Mouse (Mus musculus): ENCODE data around the gene Olfr911-ps1. TPM values are rescaled to one million over a fixed set of nuclear protein-coding genes. Genes with fewer than 3 reads are reported as not detected.

Olfr911-ps1 gene
- not detected in 2 replicates for polyA plus RNA-seq (2014; fragmentation: Nextera tagmentation; extraction: Ambion mirVana)

DNA sequence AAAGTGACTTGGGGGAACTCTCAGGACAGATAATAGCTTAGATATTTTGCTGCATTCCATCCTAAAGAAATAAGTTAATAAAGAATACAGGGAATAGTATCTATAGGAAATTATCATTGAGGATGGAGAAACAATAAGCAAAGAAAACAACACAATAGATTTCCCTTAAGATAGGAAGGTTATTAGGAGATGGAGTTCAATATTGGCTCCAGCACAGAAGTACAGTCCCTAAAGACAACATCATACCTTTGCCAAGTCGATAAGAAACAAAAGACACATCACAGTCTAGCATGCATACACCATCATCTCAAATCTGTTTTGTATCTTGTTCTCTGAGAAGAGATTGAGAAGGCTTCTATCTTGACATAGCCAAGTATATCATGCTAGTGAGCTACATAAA, at the start of gene Olfr911-ps1:
Gene Olfr911-ps1, plus strand, starts transcription at position 301 of the 400 bp plus-strand sequence.
- Histone ChIP-seq H3K36me3 (replicated peaks; ENCODE audit: control insufficient read depth, insufficient read depth) (no peaks in the 10 kb centered on the region), H3K4me1 (replicated peaks; ENCODE audit: control insufficient read depth, insufficient read depth, low read length) (no peaks in the 10 kb centered on the region), H3K4me3 (replicated peaks; ENCODE audit: low read length) (no peak within 1 kb of the TSS), H3K9me3 (ENCODE audit: control insufficient read depth, low read length) (no peaks in the 10 kb centered on the region), H3K27ac (no peak within 1 kb of the TSS), H3K9ac (no peak within 1 kb of the TSS), H3K27me3 (ENCODE audit: control insufficient read depth, insufficient read depth, low read length) (no peaks in the 10 kb centered on the region), H3K4me2 (replicated peaks) (no peak within 1 kb of the TSS)
- DNase-seq (ENCODE audit: low spot score) (no peak), ATAC-seq (ENCODE audit: low FRiP score) (no peak)
- WGBS: 77% methylated on average over 1 of the region's 1 CpGs

DNA sequence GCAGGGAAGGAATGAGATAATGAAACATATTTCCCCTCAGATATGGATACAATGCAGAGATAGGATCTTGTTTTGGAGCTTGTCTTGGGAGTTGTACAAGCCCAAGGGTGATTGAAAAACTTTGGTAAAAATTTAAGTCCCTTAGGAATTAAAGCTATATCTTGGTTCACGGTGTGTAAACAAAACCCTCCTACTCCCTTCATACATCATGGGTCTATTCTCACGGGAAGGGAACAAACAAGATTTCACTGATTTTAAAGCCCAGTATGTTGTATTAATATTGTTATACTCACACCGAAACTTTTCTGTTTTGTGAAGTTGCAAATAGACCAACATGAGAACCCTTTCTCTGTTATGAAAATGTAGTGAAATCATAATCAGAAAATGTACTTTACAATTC, 34.6 kb upstream of the Olfr911-ps1 start, which contains the start of gene Olfr906:
Gene Olfr906, plus strand, starts transcription at position 301 of the 400 bp plus-strand sequence.
- 88% methylated on average over 3 of the region's 3 CpGs for WGBS

GRCm38 (mm10) chr9:38495501-38495900, 25.9 kb upstream of the Olfr911-ps1 start, which contains the start of gene Olfr907:
TSS of gene Olfr907 (plus strand) at chr9:38495801.
- Histone ChIP-seq H3K36me3 (replicated peaks; ENCODE audit: control insufficient read depth, insufficient read depth) (no peaks in the 10 kb centered on the region), H3K27ac (no peak within 1 kb of the TSS), H3K9ac (no peak within 1 kb of the TSS), H3K4me3 (replicated peaks; ENCODE audit: low read length) (no peak within 1 kb of the TSS), H3K4me2 (replicated peaks) (no peak within 1 kb of the TSS), H3K4me1 (replicated peaks; ENCODE audit: control insufficient read depth, insufficient read depth, low read length) (no peaks in the 10 kb centered on the region), H3K9me3 (ENCODE audit: control insufficient read depth, low read length) (no peaks in the 10 kb centered on the region), H3K27me3 (ENCODE audit: control insufficient read depth, insufficient read depth, low read length) (no peaks in the 10 kb centered on the region)
- 84% methylated on average over 2 of the region's 2 CpGs for WGBS
- ATAC-seq (ENCODE audit: low FRiP score) (no peak), DNase-seq (ENCODE audit: low spot score) (no peak)

More for the DNA sequence above, 34.6 kb upstream of the Olfr911-ps1 start, which contains the start of gene Olfr906:
- no peak within 1 kb of the TSS for H3K9ac ChIP-seq
- H3K4me1 ChIP-seq (replicated peaks; ENCODE audit: control insufficient read depth, insufficient read depth, low read length): no peaks in the 10 kb centered on the region
- H3K4me2 ChIP-seq (replicated peaks): no peak within 1 kb of the TSS
- H3K27me3 ChIP-seq (ENCODE audit: control insufficient read depth, insufficient read depth, low read length): no peaks in the 10 kb centered on the region
- H3K36me3 ChIP-seq (replicated peaks; ENCODE audit: control insufficient read depth, insufficient read depth): no peaks in the 10 kb centered on the region
- ATAC-seq (ENCODE audit: low FRiP score): no peak
- no peaks in the 10 kb centered on the region for H3K9me3 ChIP-seq (ENCODE audit: control insufficient read depth, low read length)
- no peak for DNase-seq (ENCODE audit: low spot score)
- no peak within 1 kb of the TSS for H3K27ac ChIP-seq
- no peak within 1 kb of the TSS for H3K4me3 ChIP-seq (replicated peaks; ENCODE audit: low read length)

- ATAC-seq (ENCODE audit: low FRiP score): no peak
- H3K27me3 ChIP-seq (ENCODE audit: control insufficient read depth, insufficient read depth, low read length): no peaks in the 10 kb centered on the region
These were observed 9.0 kb upstream of the Olfr911-ps1 start for GRCm38 (mm10) chr9:38512353-38512752.

GRCm38 (mm10) chr9:38537549-38537948, 16.2 kb downstream of the Olfr911-ps1 start, which contains the start of gene Olfr910:
TSS of gene Olfr910 (plus strand) at chr9:38537849.
- Histone ChIP-seq H3K27me3 (ENCODE audit: control insufficient read depth, insufficient read depth, low read length) (no peaks in the 10 kb centered on the region), H3K27ac (no peak within 1 kb of the TSS), H3K4me1 (replicated peaks; ENCODE audit: control insufficient read depth, insufficient read depth, low read length) (no peaks in the 10 kb centered on the region), H3K36me3 (replicated peaks; ENCODE audit: control insufficient read depth, insufficient read depth) (no peaks in the 10 kb centered on the region), H3K4me3 (replicated peaks; ENCODE audit: low read length) (no peak within 1 kb of the TSS), H3K9me3 (ENCODE audit: control insufficient read depth, low read length) (no peaks in the 10 kb centered on the region), H3K9ac (no peak within 1 kb of the TSS), H3K4me2 (replicated peaks) (no peak within 1 kb of the TSS)
- DNase-seq (ENCODE audit: low spot score) (no peak), ATAC-seq (ENCODE audit: low FRiP score) (no peak)
- 93% methylated on average over 2 of the region's 2 CpGs for WGBS

More at GRCm38 (mm10) chr9:38512353-38512752, 9.0 kb upstream of the Olfr911-ps1 start:
- Histone ChIP-seq H3K4me2 (replicated peaks) (no peak overlapping the region), H3K27ac (no peak overlapping the region), H3K36me3 (replicated peaks; ENCODE audit: control insufficient read depth, insufficient read depth) (no peaks in the 10 kb centered on the region), H3K4me1 (replicated peaks; ENCODE audit: control insufficient read depth, insufficient read depth, low read length) (no peaks in the 10 kb centered on the region), H3K9ac (no peak overlapping the region), H3K4me3 (replicated peaks; ENCODE audit: low read length) (no peak overlapping the region), H3K9me3 (ENCODE audit: control insufficient read depth, low read length) (no peaks in the 10 kb centered on the region)
- WGBS: 76% methylated on average over 2 of the region's 2 CpGs
- no peak for DNase-seq (ENCODE audit: low spot score)

Other genes starting within 250 kb of the Olfr911-ps1 start
- gene Olfr896-ps1, start 230.5 kb upstream of the Olfr911-ps1 start, polyA plus RNA-seq (2014; fragmentation: Nextera tagmentation; extraction: Ambion mirVana): not detected in 2 replicates
- not detected in 2 replicates for gene Olfr25, start 192.5 kb upstream of the Olfr911-ps1 start, polyA plus RNA-seq (2014; fragmentation: Nextera tagmentation; extraction: Ambion mirVana)
- not detected in 2 replicates for gene Olfr898, start 173.2 kb upstream of the Olfr911-ps1 start, polyA plus RNA-seq (2014; fragmentation: Nextera tagmentation; extraction: Ambion mirVana)
- gene Olfr250, start 154.7 kb upstream of the Olfr911-ps1 start, polyA plus RNA-seq (2014; fragmentation: Nextera tagmentation; extraction: Ambion mirVana): not detected in 2 replicates
- gene Olfr251, start 144.5 kb upstream of the Olfr911-ps1 start, polyA plus RNA-seq (2014; fragmentation: Nextera tagmentation; extraction: Ambion mirVana): not detected in 2 replicates
- gene Olfr147, start 119.9 kb upstream of the Olfr911-ps1 start, polyA plus RNA-seq (2014; fragmentation: Nextera tagmentation; extraction: Ambion mirVana): not detected in 2 replicates
- gene Olfr901, start 92.1 kb upstream of the Olfr911-ps1 start, polyA plus RNA-seq (2014; fragmentation: Nextera tagmentation; extraction: Ambion mirVana): not detected in 2 replicates
- not detected in 2 replicates for gene Olfr902, start 73.9 kb upstream of the Olfr911-ps1 start, polyA plus RNA-seq (2014; fragmentation: Nextera tagmentation; extraction: Ambion mirVana)
- not detected in 2 replicates for gene Olfr904, start 58.4 kb upstream of the Olfr911-ps1 start, polyA plus RNA-seq (2014; fragmentation: Nextera tagmentation; extraction: Ambion mirVana)
- gene Olfr905, start 50.5 kb upstream of the Olfr911-ps1 start, polyA plus RNA-seq (2014; fragmentation: Nextera tagmentation; extraction: Ambion mirVana): not detected in 2 replicates
- not detected in 2 replicates for gene Olfr906, start 34.5 kb upstream of the Olfr911-ps1 start, polyA plus RNA-seq (2014; fragmentation: Nextera tagmentation; extraction: Ambion mirVana)
- not detected in 2 replicates for gene Olfr907, start 25.8 kb upstream of the Olfr911-ps1 start, polyA plus RNA-seq (2014; fragmentation: Nextera tagmentation; extraction: Ambion mirVana)
- not detected in 2 replicates for gene Olfr910, start 16.3 kb downstream of the Olfr911-ps1 start, polyA plus RNA-seq (2014; fragmentation: Nextera tagmentation; extraction: Ambion mirVana)
- not detected in 2 replicates for gene Olfr912, start 58.6 kb downstream of the Olfr911-ps1 start, polyA plus RNA-seq (2014; fragmentation: Nextera tagmentation; extraction: Ambion mirVana)
- gene Olfr913, start 71.2 kb downstream of the Olfr911-ps1 start, polyA plus RNA-seq (2014; fragmentation: Nextera tagmentation; extraction: Ambion mirVana): not detected in 2 replicates
- not detected in 2 replicates for gene Olfr914, start 83.5 kb downstream of the Olfr911-ps1 start, polyA plus RNA-seq (2014; fragmentation: Nextera tagmentation; extraction: Ambion mirVana)
- gene Olfr916, start 138.3 kb downstream of the Olfr911-ps1 start, polyA plus RNA-seq (2014; fragmentation: Nextera tagmentation; extraction: Ambion mirVana): not detected in 2 replicates
- not detected in 2 replicates for gene Olfr917, start 144.3 kb downstream of the Olfr911-ps1 start, polyA plus RNA-seq (2014; fragmentation: Nextera tagmentation; extraction: Ambion mirVana)
- not detected in 2 replicates for gene Olfr918, start 153.0 kb downstream of the Olfr911-ps1 start, polyA plus RNA-seq (2014; fragmentation: Nextera tagmentation; extraction: Ambion mirVana)
- gene Olfr919, start 182.1 kb downstream of the Olfr911-ps1 start, polyA plus RNA-seq (2014; fragmentation: Nextera tagmentation; extraction: Ambion mirVana): not detected in 2 replicates
- 9.8 and 10.1 TPM in 2 replicates for gene Vwa5a, start 196.7 kb downstream of the Olfr911-ps1 start, polyA plus RNA-seq (2014; fragmentation: Nextera tagmentation; extraction: Ambion mirVana)
- gene Olfr920, start 230.7 kb downstream of the Olfr911-ps1 start, polyA plus RNA-seq (2014; fragmentation: Nextera tagmentation; extraction: Ambion mirVana): not detected in 2 replicates